8 mouse cellular contexts compared by ENCODE assay signal in genomic region chr7:141468164-141468521, GRCm38 (mm10). TPM values are rescaled to one million over a fixed set of nuclear protein-coding genes. Genes with fewer than 3 reads are reported as not detected.
A peak's percentile ranks its signal among the peaks of the same experiment; 100 is the strongest.
DNase-seq lines count a peak whose midpoint lies in the region; ATAC-seq and TF ChIP-seq lines count a peak whose summit lies in the region.

No protein-coding gene starts in this region.

- peak overlapping the region; percentile 80 for H3K4me2 ChIP-seq in heart, embryonic 11.5 days
- H3K4me2 ChIP-seq in forebrain, embryonic 15.5 days (replicated peaks) = peak overlapping the region; percentile 56
- peak overlapping the region; percentile 94 for H3K4me2 ChIP-seq in liver, embryonic 13.5 days

- WGBS in heart, embryonic 11.5 days (ENCODE audit: insufficient replicate concordance) = 12% methylated on average over 5 of the region's 5 CpGs
- WGBS in forebrain, embryonic 15.5 days = 23% methylated on average over 5 of the region's 5 CpGs
- 23% methylated on average over 5 of the region's 5 CpGs for WGBS in liver, embryonic 13.5 days (ENCODE audit: insufficient replicate concordance)

- peaks cover 22% of the 10 kb centered on the region for H3K36me3 ChIP-seq in heart, embryonic 11.5 days (ENCODE audit: control insufficient read depth, insufficient read depth, low read length)
- peaks cover 0 to 9% of the 10 kb centered on the region in 2 experiments; a peak in 2 of 4 replicates for H3K36me3 ChIP-seq in MEL (ENCODE audit: control insufficient read depth in 1 of 2, insufficient read depth in 2 of 2, low read length in 2 of 2)
- peaks cover 29% of the 10 kb centered on the region for H3K36me3 ChIP-seq in forebrain, embryonic 15.5 days
- peaks cover 37% of the 10 kb centered on the region for H3K36me3 ChIP-seq in liver, embryonic 13.5 days
- H3K36me3 ChIP-seq in testis, adult 2 months (ENCODE audit: control insufficient read depth, insufficient read depth, low read length) = no peaks in the 10 kb centered on the region; the same call in 1 of the 2 replicates

- H3K27ac ChIP-seq in heart, embryonic 11.5 days (ENCODE audit: low read depth, low read length) = peak overlapping the region; percentile 96
- H3K27ac ChIP-seq in MEL (ENCODE audit: control insufficient read depth, low read depth, low read length) = peak overlapping the region; percentile 92
- peak overlapping the region; percentile 79 for H3K27ac ChIP-seq in forebrain, embryonic 15.5 days (replicated peaks)
- H3K27ac ChIP-seq in liver, embryonic 13.5 days = peak overlapping the region; percentile 85
- H3K27ac ChIP-seq in testis, adult 2 months (ENCODE audit: control insufficient read depth, insufficient read depth, low read depth, low read length) = peak overlapping the region; percentile 58

- TF ChIP-seq CTCF in MEL (IDR thresholded peaks at IDR 0.05 in 2 of 3, conservative IDR thresholded peaks at IDR 0.05 in 1 of 3; ENCODE audit: control insufficient read depth in 1 of 3, insufficient read depth in 1 of 3, low read depth in 2 of 3, low read length in 3 of 3, poor library complexity in 1 of 3, severe bottlenecking in 1 of 3) = no peak
- TF ChIP-seq CTCF in testis, adult 2 months (IDR thresholded peaks at IDR 0.05; ENCODE audit: control insufficient read depth, insufficient read depth, insufficient replicate concordance, low read depth, low read length) = no peak

- TF ChIP-seq RAD21 in MEL (IDR thresholded peaks at IDR 0.05; ENCODE audit: low read depth, low read length) = no peak

- peak overlapping the region; percentile 87 for H3K9ac ChIP-seq in heart, embryonic 11.5 days (ENCODE audit: low read depth, low read length)
- H3K9ac ChIP-seq in MEL (ENCODE audit: control insufficient read depth, low read depth, low read length, poor library complexity, severe bottlenecking) = peak overlapping the region; percentile 88
- peak overlapping the region; percentile 82 for H3K9ac ChIP-seq in forebrain, embryonic 15.5 days (replicated peaks)
- H3K9ac ChIP-seq in liver, embryonic 13.5 days = peak overlapping the region; percentile 83

- no peak for TF ChIP-seq POLR2A in MEL (IDR thresholded peaks at IDR 0.05; ENCODE audit: control insufficient read depth in 1 of 2, insufficient read depth in 1 of 2, low read depth in 1 of 2, low read length in 2 of 2, poor library complexity in 1 of 2)
- no peak for TF ChIP-seq POLR2A in testis, adult 2 months (IDR thresholded peaks at IDR 0.05; ENCODE audit: control insufficient read depth, low read depth, low read length)

- DNase-seq in heart, adult 9 months (ENCODE audit: low spot score in 2 of 2) = no peak
- peak; percentile 64 for DNase-seq in MEL (ENCODE audit: low read depth, low spot score)
- DNase-seq in liver, embryonic 13.5 days = no peak
- no peak for DNase-seq in left cerebral cortex, postnatal 36 days (ENCODE audit: low spot score in 2 of 2)
- DNase-seq in left cerebral cortex, postnatal 14 days (ENCODE audit: low spot score in 2 of 2) = no peak

- H3K4me1 ChIP-seq in heart, embryonic 11.5 days (ENCODE audit: control insufficient read depth, insufficient read depth, low read length) = peaks cover 47% of the 10 kb centered on the region
- H3K4me1 ChIP-seq in MEL (ENCODE audit: control insufficient read depth in 1 of 2, insufficient read depth in 2 of 2, low read length in 2 of 2) = peaks cover 5 to 25% of the 10 kb centered on the region in 2 experiments
- peaks cover 45% of the 10 kb centered on the region for H3K4me1 ChIP-seq in forebrain, embryonic 15.5 days
- H3K4me1 ChIP-seq in liver, embryonic 13.5 days (replicated peaks) = peaks cover 67% of the 10 kb centered on the region
- H3K4me1 ChIP-seq in testis, adult 2 months (ENCODE audit: control insufficient read depth, insufficient read depth, low read length) = peaks cover 47% of the 10 kb centered on the region

- no peak for ATAC-seq in heart, embryonic 11.5 days (replicated peaks; ENCODE audit: insufficient number of reproducible peaks, low FRiP score, low TSS enrichment)
- no peak; the same call in 1 of the 2 replicates for ATAC-seq in forebrain, embryonic 15.5 days (replicated peaks)
- no peak for ATAC-seq in liver, embryonic 13.5 days (ENCODE audit: low read depth)

- TF ChIP-seq EP300 in MEL (IDR thresholded peaks at IDR 0.05; ENCODE audit: low read depth in 1 of 2, low read length in 2 of 2) = no peak

- peaks cover 14% of the 10 kb centered on the region for H3K79me2 ChIP-seq in MEL (ENCODE audit: control insufficient read depth, insufficient read depth, low read length, poor library complexity)

- H3K27me3 ChIP-seq in heart, embryonic 11.5 days (ENCODE audit: control insufficient read depth, insufficient read depth, low read length) = peaks cover 25% of the 10 kb centered on the region
- no peaks in the 10 kb centered on the region for H3K27me3 ChIP-seq in MEL (ENCODE audit: control insufficient read depth in 1 of 2, insufficient read depth in 2 of 2, low read length in 2 of 2)
- H3K27me3 ChIP-seq in forebrain, embryonic 15.5 days = peaks cover 36% of the 10 kb centered on the region
- peaks cover 37% of the 10 kb centered on the region for H3K27me3 ChIP-seq in liver, embryonic 13.5 days
- H3K27me3 ChIP-seq in testis, adult 2 months (ENCODE audit: control insufficient read depth, insufficient read depth, low read length) = no peaks in the 10 kb centered on the region

- H3K9me3 ChIP-seq in heart, embryonic 11.5 days (replicated peaks; ENCODE audit: control insufficient read depth, low read length) = no peaks in the 10 kb centered on the region
- no peaks in the 10 kb centered on the region for H3K9me3 ChIP-seq in MEL (replicated peaks; ENCODE audit: insufficient read depth, low read length)
- no peaks in the 10 kb centered on the region for H3K9me3 ChIP-seq in forebrain, embryonic 15.5 days
- H3K9me3 ChIP-seq in liver, embryonic 13.5 days (replicated peaks) = no peaks in the 10 kb centered on the region

- H3K4me3 ChIP-seq in heart, embryonic 11.5 days (ENCODE audit: low read depth, low read length) = peak overlapping the region; percentile 73
- H3K4me3 ChIP-seq in MEL (ENCODE audit: control insufficient read depth in 1 of 2, insufficient read depth in 1 of 2, low read depth in 2 of 2, low read length in 2 of 2) = peak overlapping the region; percentile 87 to 97
- peak overlapping the region; percentile 67 for H3K4me3 ChIP-seq in forebrain, embryonic 15.5 days
- H3K4me3 ChIP-seq in liver, embryonic 13.5 days (replicated peaks) = peak overlapping the region; percentile 81
- H3K4me3 ChIP-seq in testis, adult 2 months (ENCODE audit: control insufficient read depth, low read depth, low read length) = peak overlapping the region; percentile 87

- intact Hi-C loops in left cerebral cortex, postnatal 36 days (cut with DNase I) = no loop called here
- intact Hi-C loops in left cerebral cortex, postnatal 14 days (cut with DNase I) = no loop called here

RNA-seq across cellular contexts. Expression of gene Cd151, which starts 1.0 kb away (rescaled TPM):
- 61.3 and 101 TPM in 2 replicates for polyA plus RNA-seq in heart, embryonic 11.5 days (2014; fragmentation: Nextera tagmentation; extraction: Ambion mirVana)
- total RNA-seq in MEL (2012; rRNA removed) = 38.9 and 40.6 TPM in 2 replicates
- polyA plus RNA-seq in MEL (2012; ENCODE audit: insufficient read depth in 1 of 2, insufficient read length in 2 of 2, low read depth in 1 of 2, low replicate concordance in 2 of 2, missing spikeins in 1 of 2) = 10 to 100 TPM in 1 of 2 experiments, not detected in 1; 86.6 TPM
- polyA plus RNA-seq in forebrain, embryonic 15.5 days (2015; fragmentation: Nextera tagmentation; extraction: Ambion mirVana) = 15.9 and 18.6 TPM in 2 replicates
- 4.1 and 5.0 TPM in 2 replicates for polyA plus RNA-seq in liver, embryonic 13.5 days (2015; fragmentation: Nextera tagmentation; extraction: Ambion mirVana)
- polyA plus RNA-seq in testis, adult 2 months (2012; rRNA removed) = 102 and 104 TPM in 2 replicates
- total RNA-seq in left cerebral cortex, postnatal 36 days (2021) = 10 to 100 TPM; 30.9 to 35.4 TPM
- 10 to 100 TPM; 27.5 to 33.8 TPM for total RNA-seq in left cerebral cortex, postnatal 14 days (2021)

RNA-seq across cellular contexts. Expression of gene Polr2l, which starts 6.8 kb away (rescaled TPM):
- polyA plus RNA-seq in heart, embryonic 11.5 days (2014; fragmentation: Nextera tagmentation; extraction: Ambion mirVana) = 71.5 and 72.9 TPM in 2 replicates
- 110 and 114 TPM in 2 replicates for total RNA-seq in MEL (2012; rRNA removed)
- 10 to 100 TPM in 1 of 2 experiments, not detected in 1; 82.4 TPM for polyA plus RNA-seq in MEL (2012; ENCODE audit: insufficient read depth in 1 of 2, insufficient read length in 2 of 2, low read depth in 1 of 2, low replicate concordance in 2 of 2, missing spikeins in 1 of 2)
- polyA plus RNA-seq in forebrain, embryonic 15.5 days (2015; fragmentation: Nextera tagmentation; extraction: Ambion mirVana) = 68.3 and 73.2 TPM in 2 replicates
- polyA plus RNA-seq in liver, embryonic 13.5 days (2015; fragmentation: Nextera tagmentation; extraction: Ambion mirVana) = 63.9 and 72.4 TPM in 2 replicates
- 20.8 and 21.1 TPM in 2 replicates for polyA plus RNA-seq in testis, adult 2 months (2012; rRNA removed)
- total RNA-seq in left cerebral cortex, postnatal 36 days (2021) = 10 to 100 TPM; 38.0 to 40.1 TPM
- 10 to 100 TPM; 43.8 to 44.4 TPM for total RNA-seq in left cerebral cortex, postnatal 14 days (2021)

RNA-seq across cellular contexts. Expression of gene Tspan4, which starts 6.9 kb away (rescaled TPM):
- polyA plus RNA-seq in heart, embryonic 11.5 days (2014; fragmentation: Nextera tagmentation; extraction: Ambion mirVana) = 58.9 and 69.1 TPM in 2 replicates
- 82.5 and 110 TPM in 2 replicates for total RNA-seq in MEL (2012; rRNA removed)
- 10 to 100 TPM in 1 of 2 experiments, not detected in 1; 97.9 TPM for polyA plus RNA-seq in MEL (2012; ENCODE audit: insufficient read depth in 1 of 2, insufficient read length in 2 of 2, low read depth in 1 of 2, low replicate concordance in 2 of 2, missing spikeins in 1 of 2)
- 25.6 and 27.3 TPM in 2 replicates for polyA plus RNA-seq in forebrain, embryonic 15.5 days (2015; fragmentation: Nextera tagmentation; extraction: Ambion mirVana)
- polyA plus RNA-seq in liver, embryonic 13.5 days (2015; fragmentation: Nextera tagmentation; extraction: Ambion mirVana) = 49.3 and 49.7 TPM in 2 replicates
- 14.6 and 15.5 TPM in 2 replicates for polyA plus RNA-seq in testis, adult 2 months (2012; rRNA removed)
- total RNA-seq in left cerebral cortex, postnatal 36 days (2021) = 10 to 100 TPM; 14.2 to 20.0 TPM
- total RNA-seq in left cerebral cortex, postnatal 14 days (2021) = 10 to 100 TPM; 23.2 to 23.7 TPM

RNA-seq across cellular contexts. Expression of gene Cracr2b, which starts 7.2 kb away (rescaled TPM):
- 11.5 and 14.3 TPM in 2 replicates for polyA plus RNA-seq in heart, embryonic 11.5 days (2014; fragmentation: Nextera tagmentation; extraction: Ambion mirVana)
- 0.59 and 0.73 TPM in 2 replicates for total RNA-seq in MEL (2012; rRNA removed)
- polyA plus RNA-seq in MEL (2012; ENCODE audit: insufficient read depth in 1 of 2, insufficient read length in 2 of 2, low read depth in 1 of 2, low replicate concordance in 2 of 2, missing spikeins in 1 of 2) = 1 to 10 TPM in 1 of 2 experiments, not detected in 1; 6.9 TPM
- polyA plus RNA-seq in forebrain, embryonic 15.5 days (2015; fragmentation: Nextera tagmentation; extraction: Ambion mirVana) = 5.0 and 8.5 TPM in 2 replicates
- polyA plus RNA-seq in liver, embryonic 13.5 days (2015; fragmentation: Nextera tagmentation; extraction: Ambion mirVana) = 3.6 and 4.0 TPM in 2 replicates
- 2.1 and 2.4 TPM in 2 replicates for polyA plus RNA-seq in testis, adult 2 months (2012; rRNA removed)
- 1 to 10 TPM; 3.0 to 3.5 TPM for total RNA-seq in left cerebral cortex, postnatal 36 days (2021)
- total RNA-seq in left cerebral cortex, postnatal 14 days (2021) = 1 to 10 TPM; 5.3 to 5.6 TPM

RNA-seq across cellular contexts. Expression of gene Pnpla2, which starts 13.1 kb away (rescaled TPM):
- 28.7 and 35.3 TPM in 2 replicates for polyA plus RNA-seq in heart, embryonic 11.5 days (2014; fragmentation: Nextera tagmentation; extraction: Ambion mirVana)
- 8.3 and 9.9 TPM in 2 replicates for total RNA-seq in MEL (2012; rRNA removed)
- 10 to 100 TPM in 1 of 2 experiments, not detected in 1; 38.6 TPM for polyA plus RNA-seq in MEL (2012; ENCODE audit: insufficient read depth in 1 of 2, insufficient read length in 2 of 2, low read depth in 1 of 2, low replicate concordance in 2 of 2, missing spikeins in 1 of 2)
- 21.5 and 22.0 TPM in 2 replicates for polyA plus RNA-seq in forebrain, embryonic 15.5 days (2015; fragmentation: Nextera tagmentation; extraction: Ambion mirVana)
- 11.9 and 13.8 TPM in 2 replicates for polyA plus RNA-seq in liver, embryonic 13.5 days (2015; fragmentation: Nextera tagmentation; extraction: Ambion mirVana)
- polyA plus RNA-seq in testis, adult 2 months (2012; rRNA removed) = 379 and 436 TPM in 2 replicates
- total RNA-seq in left cerebral cortex, postnatal 36 days (2021) = 10 to 100 TPM; 28.0 to 31.7 TPM
- total RNA-seq in left cerebral cortex, postnatal 14 days (2021) = 10 to 100 TPM; 22.9 to 28.8 TPM
